Mouse (Mus musculus) layer of hippocampus, adult 9-10 months (tissue): Measurements from ENCODE around the gene F830045P16Rik.
"Not testable (repeated sequence)": the region's sequence is repeated elsewhere in the genome, so short reads cannot be mapped to it uniquely, and the experiment has no call there.

Source experiments
- DNase-seq: peaks from one replicate; pipeline ENCODE4 v3.0.0; 2022; ENCODE audit warnings: low spot score

The F830045P16Rik gene

DNA sequence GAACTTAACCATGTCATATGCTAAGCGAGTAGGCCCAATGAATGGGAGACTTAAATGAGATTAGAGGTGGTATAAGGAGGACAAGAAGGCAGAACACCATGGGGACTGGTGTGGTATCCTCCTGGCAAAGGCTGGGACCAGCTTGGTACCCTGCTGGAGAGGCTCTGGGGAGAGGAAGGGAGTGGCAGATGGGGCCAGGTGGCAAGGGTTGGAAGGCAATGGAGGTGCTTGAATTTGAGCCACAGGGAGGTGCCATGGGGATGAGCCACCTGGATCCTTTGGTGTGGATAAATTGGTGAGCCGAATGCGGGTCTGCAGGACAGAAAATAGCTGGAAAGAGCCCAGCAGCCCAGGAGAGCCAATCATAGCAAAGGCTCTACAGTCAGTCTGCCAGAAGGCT lies 8.5 kb upstream of the F830045P16Rik start:
- no peak for DNase-seq

DNA sequence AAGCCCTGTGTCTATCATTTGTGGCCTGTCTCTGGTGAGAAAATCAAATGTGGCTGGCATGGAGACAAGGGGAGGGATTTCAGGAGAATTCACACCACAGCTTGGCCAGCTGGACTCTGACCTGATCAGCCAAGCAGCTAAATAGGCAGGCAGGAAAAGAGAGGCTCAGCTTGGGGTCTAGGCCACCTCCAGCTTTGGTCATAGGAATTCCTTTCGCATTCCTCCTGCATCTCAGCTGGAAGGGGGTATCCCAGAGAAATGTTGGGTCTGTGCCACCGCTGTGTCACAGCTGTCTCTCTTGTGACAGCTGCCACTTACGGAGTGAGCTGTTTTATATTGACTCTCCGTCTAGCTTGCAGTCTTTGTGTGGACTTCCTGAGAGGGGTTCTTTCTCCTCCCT lies 8.0 kb upstream of the F830045P16Rik start:
- no peak for DNase-seq

DNA sequence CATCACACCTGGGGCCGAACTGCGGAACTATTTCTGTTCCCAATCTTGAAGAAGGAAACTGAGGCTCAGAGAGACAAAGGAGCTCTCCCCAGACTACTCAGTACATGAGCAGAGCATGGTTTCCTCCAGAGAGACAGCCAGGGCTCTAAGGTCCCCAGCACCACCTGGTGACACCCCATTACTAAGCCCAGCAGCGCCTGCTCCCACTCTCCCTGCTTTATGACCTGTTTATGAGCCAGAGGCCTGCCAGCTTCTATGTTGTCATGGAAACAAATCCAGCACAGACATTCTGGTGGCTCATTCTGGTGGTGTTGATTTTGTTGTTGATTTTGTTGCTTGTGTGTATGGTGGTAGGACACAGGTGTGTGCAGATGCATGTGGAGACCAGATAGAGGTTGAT lies 3.6 kb upstream of the F830045P16Rik start:
- DNase-seq = no peak

DNA sequence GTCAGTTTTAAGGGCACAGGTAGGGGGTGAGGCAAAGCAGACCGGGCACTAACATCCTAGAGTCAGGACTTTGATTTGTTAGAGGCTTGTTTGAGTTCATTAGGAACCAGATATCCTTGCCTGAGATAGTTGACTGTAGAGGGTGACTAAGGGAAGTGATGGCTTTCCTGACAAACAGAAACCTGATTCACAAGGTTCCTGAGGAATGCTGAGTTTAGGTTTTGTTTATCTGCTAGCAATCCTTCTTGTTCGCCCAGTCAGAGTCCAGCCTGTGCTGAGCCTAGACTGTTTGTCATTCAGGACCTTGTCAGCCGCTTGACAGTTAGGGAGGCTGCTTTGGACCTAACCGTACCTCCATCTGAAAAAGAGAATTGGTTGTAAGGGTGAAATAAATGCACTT lies 2.8 kb upstream of the F830045P16Rik start:
- DNase-seq = no peak

DNA sequence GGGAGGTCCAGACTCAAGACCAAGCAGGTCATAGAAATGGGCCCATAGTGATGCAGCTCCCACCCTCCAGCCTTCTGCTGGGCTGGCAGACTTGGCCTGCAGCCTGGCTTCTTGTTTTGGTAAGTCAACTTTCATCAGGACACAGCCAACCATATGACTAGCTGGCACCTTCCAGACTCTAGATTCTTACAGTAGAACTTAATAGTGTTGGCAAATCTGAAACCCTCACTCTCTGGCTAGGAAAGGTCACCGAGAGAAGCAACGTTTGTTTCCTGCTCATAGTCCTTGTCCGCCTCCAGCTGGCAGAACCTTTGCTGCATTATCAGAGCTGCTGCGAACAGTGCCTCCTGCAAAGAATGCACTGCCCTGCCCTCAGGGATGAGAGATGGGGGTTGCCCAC lies 1.5 kb upstream of the F830045P16Rik start:
- DNase-seq = no peak

DNA sequence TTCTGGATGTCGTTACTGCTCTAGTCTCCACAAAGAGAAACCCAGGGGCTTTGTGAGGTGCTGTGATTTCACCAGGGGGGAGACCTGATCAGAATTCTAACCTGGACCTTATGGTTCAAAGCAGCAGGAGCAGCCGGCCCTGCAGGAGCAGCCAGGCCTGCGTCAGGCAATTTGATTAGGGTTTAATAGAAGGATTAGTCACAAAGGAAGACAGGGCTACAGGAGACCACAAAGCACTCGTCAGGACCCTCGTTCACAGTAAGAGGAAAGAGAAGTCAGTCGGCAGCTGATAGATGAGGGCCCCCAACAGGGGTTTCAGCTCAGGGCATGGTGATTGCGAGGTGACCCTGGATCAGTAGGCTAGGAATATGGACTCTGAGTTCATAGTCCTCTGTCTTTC lies 958 bp upstream of the F830045P16Rik start:
- DNase-seq = no peak

DNA sequence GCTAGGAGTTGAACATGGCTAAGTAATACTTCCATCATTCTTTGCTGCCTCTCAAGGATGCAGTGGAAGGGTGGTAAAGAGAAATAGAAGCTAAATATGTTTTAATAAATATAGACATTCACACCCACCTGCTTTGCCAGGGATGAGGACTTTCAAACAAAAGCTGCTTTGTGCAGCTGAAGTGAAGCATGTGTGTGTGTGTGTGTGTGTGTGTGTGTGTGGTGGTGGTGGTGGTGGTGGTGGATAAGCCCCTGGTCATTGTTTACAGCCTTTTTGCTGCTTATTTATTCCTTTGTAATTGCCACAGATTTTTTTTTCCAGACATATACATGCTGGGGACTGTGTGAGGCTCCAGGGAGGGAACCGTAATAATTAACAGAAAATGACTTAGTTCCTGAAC lies 524 bp upstream of the F830045P16Rik start:
- no peak for DNase-seq

DNA sequence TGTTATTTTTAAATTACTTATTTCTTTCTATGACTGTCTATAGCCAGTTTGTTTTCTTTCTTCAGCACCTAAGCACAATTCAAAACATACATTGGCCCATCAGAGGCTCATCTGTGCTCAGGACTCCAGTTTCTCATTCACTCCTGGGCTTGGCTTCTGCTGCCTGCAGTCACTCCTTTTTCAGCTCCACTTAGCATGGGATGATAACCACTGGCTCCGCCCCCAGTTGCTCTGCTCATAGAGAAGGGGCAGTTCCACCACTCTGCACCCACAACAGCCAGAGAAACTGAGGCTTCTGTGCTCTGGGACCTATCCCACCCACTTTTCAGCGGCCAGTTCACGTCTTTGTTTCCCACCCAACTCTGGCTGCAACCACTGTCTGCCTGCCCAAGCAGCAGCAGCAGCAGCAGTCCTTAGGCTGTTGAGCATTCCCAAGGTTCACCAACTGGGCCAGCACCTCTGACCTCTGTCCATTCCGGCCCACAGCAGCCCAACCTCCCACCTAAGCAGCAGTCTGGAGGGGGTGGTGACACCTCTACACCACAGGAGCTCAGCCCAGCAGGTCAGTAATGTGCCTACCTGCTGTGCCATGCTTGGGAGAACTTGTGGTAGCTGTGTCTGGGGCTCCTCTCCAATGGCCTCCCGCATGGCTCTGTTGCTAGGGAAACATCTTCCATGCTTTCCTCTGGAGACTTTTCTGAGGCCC lies 1.4 kb downstream of the F830045P16Rik start:
- no peak for DNase-seq

DNA sequence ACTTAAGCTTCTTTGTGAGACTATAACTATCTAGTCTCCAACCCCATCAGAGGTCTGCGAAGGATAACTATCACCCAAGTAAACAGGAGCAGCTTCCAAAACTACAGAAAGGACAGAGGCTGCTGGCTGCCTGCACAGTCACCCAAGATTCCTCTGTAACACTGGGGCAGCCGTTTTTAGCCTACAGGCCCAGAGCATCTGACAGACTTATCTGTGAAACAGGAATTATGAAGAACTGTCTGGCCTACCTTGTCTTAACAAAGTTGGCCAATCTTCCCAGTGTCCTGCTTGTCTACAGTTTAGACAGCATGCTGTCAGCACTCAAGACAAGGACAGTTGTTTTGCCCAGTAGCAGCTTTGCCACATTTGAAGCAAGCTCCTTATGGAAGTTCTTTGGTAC lies 4.5 kb downstream of the F830045P16Rik start:
- no peak for DNase-seq

DNA sequence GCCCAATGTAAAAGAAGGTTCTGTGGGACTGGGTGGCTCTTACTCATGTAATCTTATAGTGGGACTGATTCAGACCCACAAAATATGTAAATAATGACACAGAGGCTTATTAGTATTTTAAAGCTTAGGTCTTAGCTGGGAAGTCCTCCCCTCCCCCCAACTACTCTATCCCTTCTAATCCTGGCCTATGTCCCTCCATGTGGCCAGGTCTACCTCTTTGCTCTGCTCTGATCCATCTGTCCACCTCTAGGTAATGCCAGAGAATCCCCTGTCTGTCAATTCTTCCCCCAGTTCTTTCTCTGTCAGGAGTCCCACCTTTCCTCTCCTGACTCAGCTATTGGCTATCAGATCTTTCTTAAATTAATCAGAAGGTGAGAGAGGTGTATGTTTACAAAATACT lies 5.3 kb downstream of the F830045P16Rik start:
- DNase-seq = no peak

DNA sequence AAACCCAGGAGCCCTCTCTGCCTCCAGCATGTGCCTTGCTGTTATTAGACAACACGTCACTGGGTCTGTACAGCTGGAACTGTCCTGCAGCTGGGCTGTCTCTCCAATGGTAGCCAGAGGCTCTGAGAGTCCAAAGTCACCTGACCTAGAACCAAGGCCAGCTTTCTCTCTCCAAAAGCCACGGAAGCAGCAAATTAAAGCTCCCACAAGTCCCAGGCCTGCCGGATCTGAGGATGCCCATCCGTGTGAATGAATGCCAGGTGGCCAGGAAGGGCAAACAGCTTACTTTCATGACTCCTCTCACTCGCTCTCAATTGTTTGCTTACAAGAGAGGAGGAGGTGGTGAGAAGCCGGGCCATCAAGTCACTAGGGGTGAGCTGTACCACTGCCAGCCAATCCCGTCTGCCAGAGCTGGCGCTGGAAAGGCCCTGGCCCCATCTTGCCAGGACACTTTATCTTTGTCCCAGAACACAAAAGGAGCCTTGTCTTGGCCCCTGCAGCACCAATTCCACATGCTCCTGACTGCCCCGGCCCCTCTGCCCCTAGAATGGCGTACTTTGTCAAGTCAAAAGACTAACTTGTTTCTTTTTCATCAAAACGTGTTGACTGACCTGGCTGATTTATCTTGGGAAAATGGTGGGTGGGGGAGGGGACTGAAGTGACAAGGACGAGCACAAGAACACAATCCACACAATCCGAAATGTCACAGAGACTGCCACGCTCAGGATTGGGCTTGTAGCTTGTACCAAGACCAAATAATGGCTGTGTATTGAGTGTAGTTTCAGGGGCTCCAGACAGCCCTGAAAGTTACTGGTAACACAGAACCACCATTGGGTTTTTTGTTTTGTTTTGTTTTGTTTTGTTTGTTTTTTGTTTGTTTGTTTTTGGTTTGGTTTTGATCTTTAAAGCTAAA lies 6.8 kb downstream of the F830045P16Rik start:
- DNase-seq = no peak

DNA sequence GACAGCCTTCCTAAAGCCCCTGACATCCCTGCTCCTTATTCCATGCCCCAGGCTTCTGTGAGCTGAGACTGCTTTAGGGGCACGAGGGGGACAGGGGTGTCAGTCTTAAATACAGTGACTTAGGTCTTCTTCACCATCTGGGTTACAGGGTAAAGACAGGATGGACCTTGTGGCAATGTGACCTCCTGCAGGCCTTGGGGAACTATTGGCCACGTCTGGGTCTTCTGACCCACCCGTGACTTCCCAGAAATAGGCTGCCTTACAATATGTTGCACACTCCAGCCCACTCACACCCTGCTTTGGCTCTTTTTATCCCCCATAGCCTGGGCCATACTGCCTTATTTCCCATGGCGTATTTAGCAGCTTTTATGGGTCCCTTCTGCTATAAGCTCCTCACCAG lies 8.5 kb downstream of the F830045P16Rik start:
- no peak for DNase-seq

DNA sequence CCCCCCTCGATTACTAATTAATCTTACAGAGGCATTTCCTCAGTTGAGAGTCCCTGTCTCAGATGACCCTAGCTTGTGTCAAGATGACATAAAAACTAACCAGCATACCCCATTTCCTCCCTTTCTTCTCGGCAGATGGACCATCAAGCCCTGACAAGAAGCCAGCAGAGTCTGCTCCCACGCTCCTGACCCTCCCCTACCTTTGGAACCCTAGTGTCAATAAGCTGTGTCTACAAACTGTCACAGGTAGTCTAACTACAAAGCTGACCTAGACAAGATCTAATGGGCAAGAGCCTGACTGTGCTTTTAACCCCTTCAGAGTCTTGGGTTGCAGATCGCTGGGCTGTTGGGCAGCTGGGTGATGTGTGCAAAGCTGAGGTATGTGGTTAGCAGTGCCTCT lies 10.1 kb downstream of the F830045P16Rik start:
- no peak for DNase-seq

DNA sequence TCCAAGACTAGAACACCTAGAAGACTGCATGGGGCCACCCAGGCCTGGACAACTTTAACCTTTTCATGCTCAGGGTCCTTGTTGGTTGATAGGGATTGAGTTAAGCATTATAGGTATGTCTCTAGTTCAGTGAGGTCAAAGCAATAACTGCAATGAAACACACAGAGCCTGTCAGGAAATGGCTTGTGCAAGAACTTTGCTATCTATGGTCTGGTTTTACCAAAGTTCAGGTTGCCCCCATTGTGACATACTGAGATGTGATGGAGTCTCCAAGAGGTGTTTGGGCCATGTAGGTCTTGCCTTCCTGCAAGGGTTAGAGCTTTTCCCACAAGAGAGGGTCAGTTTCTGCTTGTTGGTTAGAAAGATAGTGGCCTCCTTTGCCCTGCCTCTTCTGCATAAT lies 10.8 kb downstream of the F830045P16Rik start:
- DNase-seq = no peak

DNA sequence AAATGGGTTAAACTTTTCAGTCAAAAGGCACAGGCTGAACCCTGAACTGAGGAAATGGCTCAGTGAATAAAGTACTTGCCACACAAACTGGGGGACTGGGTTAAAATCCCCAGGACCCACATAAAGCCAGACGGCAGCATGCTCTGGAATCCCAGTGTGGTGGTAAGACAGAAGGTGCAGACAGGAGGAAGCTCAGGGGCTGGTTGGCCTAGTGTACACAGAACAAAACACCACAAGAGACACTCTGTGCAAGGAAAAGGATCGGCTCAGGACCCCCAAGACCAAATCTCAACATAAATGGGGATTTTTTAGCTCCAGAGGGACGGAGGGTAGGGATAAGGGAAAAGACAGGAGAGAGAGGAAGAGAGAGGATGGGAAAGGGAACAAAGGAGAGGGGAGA lies 17.9 kb downstream of the F830045P16Rik start:
- DNase-seq = no peak

DNA sequence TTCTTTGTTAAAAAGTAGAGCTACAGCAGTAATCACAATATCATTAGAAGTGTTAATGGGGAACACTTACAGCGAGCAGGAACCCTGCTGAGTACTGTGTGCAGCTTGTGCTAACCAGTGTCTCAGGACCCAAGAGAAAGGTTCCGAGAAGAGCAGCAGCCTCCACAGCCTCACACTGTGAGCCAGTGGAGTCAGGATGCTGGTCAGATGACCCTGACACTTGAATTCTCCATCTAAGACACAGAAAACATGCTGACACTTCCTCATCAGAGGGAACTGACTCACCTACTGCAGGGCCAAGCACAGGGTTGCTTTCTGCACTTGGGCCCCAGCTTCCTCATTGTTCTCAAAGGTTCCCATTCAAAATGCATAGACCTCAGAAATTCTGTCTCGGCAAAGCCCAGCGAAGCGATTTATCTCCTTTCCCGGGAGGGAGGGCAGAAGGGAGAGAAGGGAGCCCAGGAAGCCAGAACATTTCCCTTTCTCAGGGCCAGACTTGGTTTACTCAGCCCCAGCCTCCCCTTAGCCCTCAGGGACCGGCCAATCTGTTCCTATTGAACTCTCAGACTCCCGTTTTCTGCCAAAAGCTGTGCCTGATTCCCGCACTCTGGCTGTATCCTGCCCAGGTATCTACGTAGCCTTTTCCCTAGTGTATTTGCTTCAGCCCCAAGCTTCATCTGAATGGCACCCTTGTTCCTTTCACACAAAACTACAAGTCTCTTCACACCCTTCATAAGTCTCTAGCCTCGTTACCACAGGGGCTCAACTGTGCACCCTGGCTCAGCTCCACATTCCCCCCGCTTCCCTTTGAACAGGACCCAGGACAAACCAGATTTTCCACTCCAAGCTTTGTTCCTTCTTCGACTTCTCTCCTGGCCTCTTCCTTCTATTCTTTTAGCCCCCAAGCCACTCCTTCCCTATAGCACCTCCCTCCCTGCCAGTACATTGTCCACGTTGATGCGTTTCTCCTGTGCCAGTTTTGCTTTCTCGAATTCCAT lies 21.2 kb downstream of the F830045P16Rik start:
- no peak for DNase-seq

DNA sequence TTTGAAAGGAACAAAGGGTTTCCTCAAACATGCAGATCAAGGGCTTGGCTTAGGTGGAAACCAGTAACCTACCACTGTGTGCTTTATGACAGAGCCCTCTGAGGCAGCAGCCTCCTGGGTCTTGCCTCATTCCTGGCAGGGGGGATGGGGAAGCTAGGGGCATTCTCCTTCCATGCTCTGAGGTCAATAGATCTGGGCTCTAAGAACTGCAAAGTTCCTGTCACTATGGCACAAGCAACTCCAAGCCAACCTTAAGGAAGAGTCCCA lies 22.1 kb downstream of the F830045P16Rik start:
- DNase-seq = no peak

DNA sequence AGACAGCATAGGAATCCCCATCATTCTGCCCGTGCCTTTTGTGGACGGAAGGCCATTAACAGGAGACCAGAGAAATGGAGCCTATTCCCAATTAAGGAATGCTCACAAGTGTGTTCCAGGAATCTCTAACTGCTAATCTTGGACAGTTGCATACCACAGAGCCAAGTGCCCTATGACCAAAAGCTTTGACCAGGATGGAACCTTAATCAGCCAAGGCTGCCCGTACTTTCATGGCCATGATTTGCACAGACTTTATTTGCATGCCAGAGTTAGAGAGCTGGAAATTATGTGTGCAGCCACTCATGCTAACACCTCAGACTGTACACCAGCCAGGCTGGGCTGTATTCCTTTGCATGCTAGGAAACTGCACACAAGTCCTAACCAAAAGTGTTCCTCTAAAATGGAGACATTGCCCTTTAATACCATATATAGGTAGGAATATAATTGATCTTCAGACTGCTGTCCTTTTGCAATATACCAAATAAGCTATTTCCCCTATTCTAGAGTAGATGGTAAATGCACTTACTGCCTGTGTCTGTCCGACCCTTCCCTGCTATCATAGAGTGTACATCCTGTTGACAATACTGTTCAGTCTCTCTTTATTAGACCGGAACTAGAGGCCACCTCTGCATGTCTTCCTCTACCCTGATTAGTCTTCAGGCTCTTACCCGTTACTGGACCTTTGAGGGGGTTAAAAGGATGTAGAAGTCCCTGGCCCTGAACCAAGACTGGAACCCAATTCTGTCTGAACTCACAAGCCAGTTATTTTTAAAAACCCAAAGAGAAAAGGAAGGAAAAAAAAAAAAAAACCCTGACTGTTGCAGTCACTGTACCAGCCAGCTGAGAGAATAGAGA lies 22.6 kb downstream of the F830045P16Rik start:
- no peak for DNase-seq

DNA sequence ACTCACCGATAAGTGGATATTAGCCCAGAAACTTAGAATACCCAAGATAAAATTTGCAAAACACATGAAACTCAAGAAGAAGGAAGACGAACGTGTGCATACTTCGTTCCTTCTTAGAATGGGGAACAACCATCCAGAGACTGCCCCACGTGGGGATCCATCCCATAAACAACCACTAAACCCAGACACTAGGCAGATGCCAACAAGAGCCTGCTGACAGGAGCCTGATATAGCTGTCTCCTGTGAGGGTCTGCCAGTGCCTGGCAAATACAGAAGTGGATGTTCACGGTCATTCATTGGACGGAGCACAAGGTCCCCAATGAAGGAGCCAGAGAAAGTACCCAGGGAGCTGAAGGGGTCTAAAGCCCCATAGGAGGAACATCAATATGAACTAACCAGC lies 24.3 kb downstream of the F830045P16Rik start:
- DNase-seq = not testable (repeated sequence)

DNA sequence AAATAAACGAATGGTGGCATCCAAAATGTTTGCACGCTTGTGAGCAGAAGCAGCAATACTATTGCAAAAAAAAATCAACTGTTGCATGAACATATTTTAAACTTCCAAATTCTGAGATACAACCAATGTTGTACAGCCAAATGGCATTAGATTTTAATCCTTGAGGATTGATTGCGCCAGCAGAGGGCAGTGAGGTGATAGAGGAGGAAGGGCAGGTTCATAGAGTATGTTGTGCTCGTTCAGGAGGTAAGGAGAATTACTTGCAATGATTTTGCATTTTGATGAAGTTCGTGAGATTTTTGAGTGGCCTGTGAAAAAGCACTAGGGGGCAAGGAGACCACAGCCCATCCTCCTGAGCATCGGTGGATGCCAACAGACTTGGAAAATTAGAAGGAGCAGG lies 33.8 kb downstream of the F830045P16Rik start:
- DNase-seq = peak; percentile 69

DNA sequence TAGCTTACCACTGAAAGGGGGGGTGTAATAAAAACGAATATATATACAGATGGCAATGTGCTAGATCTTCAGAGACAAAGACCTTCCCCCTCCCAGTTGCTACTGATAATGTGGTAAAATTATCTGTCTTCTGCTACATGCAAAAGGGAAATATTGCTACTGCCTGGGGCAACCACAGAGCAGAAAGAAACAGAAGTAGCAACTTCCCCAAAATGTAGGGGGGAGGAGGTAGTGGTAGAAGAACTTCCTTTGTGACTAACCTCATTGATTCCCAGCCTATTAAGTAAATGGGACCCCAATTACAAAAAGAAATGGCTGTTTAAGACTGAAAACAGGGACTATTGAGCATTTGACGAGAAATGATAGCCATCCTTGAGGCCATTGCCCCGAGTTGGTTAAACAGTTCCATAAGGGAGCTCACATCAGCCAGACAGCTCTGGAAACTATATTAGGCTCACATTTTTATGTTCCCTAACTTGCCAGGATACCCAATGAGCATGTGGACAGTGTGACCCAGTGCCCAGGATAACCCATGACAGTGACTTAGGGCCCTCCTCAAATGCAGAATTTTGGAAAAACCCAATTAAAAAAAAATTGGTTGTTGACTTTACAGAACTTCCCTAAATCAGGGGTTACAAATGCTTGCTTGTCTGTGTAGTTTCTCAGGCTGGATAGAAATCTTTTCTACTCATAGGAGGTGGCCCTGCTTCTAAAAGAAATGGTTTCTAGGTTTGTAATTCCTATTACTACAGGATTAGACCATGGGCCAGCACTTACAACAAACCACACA lies 46.7 kb downstream of the F830045P16Rik start:
- DNase-seq = no peak
